Mouse (Mus musculus) hematopoietic stem cell, adult 5-6 weeks (primary cell): ENCODE data around the gene Xlr4a. TPM values are rescaled to one million over a fixed set of nuclear protein-coding genes. Genes with fewer than 3 reads are reported as not detected.
"Not testable (repeated sequence)": the region's sequence is repeated elsewhere in the genome, so short reads cannot be mapped to it uniquely, and the experiment has no call there.

Experiments used
- ATAC-seq, 2 experiments: fragments of 125-278 bp in 1 of 2; replicated peaks in 1 of 2; 2 replicates each; pipeline ENCODE4 v1.8.0; 2016 to 2017; ENCODE audit warnings: inconsistent platforms in 2 of 2, mild to moderate bottlenecking in 2 of 2, moderate number of reproducible peaks in 2 of 2, low read depth in 1 of 2, moderate TSS enrichment in 1 of 2; ENCODE audit not compliant: low FRiP score in 2 of 2, poor library complexity in 2 of 2, severe bottlenecking in 2 of 2, insufficient read depth in 1 of 2, low TSS enrichment in 1 of 2
- total RNA-seq: library from RNA; stranded (forward); fragments of 172-1452, 232-1000 nt; gene quantifications from 2 replicates; pipeline ENCODE4 v1.2.3, GENCODE M21; 2017

Gene Xlr4a
- total RNA-seq = 39.3 and 48.7 TPM in 2 replicates

DNA sequence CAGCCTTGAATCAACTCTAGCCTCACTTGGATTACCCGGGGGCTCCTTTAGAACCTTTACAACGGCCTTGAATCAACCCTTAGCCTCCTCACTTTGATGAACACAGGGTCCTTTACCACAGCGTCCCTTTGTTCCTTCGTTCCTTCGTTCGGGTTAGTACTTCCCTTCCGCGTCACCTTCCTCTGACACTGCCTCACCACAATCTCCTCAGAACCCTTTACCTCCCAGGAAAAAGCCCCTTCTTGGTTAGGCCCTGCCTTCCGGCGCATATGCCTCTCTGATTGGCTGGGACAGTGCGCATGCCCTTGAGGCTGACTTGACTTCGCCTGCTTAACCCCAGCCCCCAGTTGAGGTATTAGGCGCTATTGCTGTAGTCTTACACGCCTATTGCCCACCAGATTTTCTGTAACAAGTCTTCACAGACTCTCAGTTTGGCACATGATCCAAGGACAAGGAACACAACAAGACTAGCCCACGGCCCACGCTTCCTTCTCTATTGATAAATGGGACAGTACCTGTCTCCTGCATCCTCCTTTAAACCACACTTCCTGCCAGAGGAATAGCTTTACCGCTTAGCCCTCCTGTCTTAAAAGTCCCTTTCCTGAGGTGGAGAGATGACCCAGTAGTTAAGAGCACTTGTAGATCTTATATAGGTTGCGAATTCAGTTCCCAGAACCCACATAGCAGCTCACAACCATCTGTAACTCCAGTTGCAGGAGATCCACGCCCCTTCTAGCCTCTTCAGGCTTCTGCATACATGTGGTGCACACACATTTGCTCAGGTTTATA is at the start of gene Xlr4a:
Xlr4a (minus strand) TSS at position 212 of the 789 bp plus-strand sequence.
- ATAC-seq = 0 out of 4 replicates have a peak, but pooled peaks of 1 of the 2 experiments have one; percentile 32

DNA sequence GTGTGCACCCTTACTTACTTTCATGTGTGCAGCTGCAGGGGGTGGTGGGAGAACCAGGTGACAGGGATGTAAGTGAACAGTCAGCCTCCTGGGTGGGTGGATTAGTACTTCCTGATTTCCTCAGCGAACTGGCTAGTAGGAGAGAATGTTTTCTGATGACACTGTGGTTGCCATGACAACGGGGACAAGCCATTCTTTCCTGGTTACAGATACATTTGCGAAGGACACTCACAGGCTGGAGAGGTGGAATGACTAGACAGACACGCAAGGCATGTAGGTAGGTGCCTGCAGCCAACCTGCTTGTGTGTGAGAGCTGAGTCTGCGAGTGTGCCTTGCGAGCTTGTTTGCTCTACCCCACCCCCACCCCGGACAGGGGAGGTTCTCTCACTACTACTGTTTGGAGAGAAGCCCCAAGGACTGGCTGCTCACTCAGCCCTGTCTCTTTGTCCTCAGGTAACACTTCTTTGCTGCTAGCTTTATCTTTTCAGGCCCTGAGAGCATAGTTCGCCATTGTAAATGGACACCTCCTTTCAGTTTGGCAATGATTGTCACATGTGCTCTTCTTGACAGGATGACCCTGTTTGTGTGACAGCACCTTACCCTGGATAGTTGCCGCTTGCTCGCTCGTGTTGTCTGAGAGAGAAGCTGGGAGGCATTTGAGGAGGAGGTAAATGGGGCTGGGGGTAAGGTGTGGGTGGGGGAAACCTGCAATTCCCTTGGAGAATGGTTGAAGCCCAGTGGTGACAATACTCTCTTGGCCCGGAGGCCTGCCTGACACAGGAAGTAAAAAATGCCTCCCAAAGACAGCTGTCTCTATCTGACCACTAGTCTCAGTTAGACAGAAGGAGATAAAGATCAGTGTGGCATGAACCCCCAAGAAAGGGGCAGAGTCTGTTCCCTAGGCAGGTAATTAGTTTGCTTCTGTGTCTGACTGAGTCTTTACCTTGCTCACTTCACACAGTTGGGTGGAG is 40.9 kb upstream of the Xlr4a start:
- ATAC-seq = peak; percentile 86 to 92

DNA sequence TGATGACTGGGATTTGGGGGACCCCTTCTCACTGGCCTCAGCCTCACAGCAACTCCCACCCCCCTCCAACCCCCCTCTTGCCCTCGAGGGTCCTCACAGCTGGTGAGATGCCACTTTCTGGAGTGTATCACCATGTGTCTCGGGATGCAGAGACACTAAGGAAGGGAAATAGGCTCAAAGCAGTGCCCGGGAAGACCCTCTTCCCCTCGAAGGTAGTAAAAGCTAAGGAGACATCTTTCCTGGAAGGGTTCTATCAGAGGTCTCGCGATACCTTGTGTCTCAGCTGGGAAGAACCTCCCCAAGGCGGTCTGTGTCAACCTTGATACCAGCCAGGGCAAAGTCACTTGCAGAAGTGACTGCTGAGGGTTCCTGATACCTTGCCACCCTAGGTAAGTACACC is 34.5 kb upstream of the Xlr4a start, which contains the start of gene Gm14685:
Gm14685 (plus strand) TSS at position 301 of the 400 bp plus-strand sequence.
- not testable (repeated sequence) for ATAC-seq

DNA sequence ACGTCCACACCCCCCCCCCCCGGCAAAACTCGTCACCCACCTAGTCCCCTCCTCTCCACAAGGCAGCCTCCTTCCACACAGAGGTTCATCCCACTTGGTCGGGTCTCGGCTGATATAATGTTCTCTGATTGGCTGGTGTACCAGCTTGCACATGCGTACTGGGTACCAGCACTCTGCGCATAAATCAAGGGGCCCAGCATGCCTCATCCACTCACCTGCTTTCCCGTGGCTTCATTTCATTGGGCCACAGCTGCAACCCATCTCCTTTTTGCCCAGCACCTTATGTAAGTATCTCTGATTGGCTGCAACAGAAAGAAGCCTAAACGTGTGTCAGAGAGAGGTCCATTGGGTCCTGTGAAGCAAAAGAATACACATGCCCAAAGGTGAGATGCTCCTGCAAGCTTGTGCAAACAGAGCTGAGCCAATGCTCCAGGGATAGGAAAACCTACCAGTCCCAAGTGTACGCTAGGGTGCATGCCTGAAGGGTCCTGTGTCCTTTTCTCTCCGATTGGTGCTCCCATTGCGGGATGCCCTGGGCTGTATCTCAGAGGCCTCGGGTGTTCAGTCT is 14.7 kb upstream of the Xlr4a start, which contains the start of gene Xlr3a:
Xlr3a (minus strand) TSS at position 155 of the 568 bp plus-strand sequence.
- ATAC-seq = not testable (repeated sequence)

DNA sequence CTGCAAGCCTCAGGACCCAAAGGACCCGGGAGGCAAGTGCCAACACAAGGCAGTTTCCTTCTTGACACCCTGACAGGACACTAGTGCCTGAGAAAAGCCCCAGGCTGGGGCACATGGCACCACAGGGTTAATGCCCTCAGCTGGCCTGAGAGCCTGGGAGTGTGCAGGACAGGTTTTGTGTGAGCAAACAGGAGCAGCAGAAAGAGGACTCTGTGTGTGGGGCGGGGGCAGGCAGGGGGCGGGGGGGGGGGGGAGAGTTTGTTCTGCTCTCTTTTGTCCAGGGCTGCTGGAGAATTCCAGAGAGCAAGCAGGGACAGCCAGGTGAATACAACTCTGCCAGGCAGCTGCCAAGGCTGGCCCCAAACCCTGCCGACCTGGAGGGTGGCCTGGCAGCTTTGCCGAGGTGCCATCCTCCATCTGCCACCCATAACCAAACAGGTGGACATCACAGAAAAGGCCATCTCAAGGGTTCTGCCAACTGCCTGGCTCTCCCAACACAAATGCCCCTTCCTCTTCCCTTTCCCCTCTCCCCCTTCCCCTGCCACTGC is 15.4 kb downstream of the Xlr4a start:
- ATAC-seq = not testable (repeated sequence)

- no peak for ATAC-seq
Observed at GRCm38 (mm10) chrX:73064415-73064793, 17.9 kb downstream of the Xlr4a start, which contains the start of gene Pnma3. TSS of gene Pnma3 (plus strand) at chrX:73064787.

DNA sequence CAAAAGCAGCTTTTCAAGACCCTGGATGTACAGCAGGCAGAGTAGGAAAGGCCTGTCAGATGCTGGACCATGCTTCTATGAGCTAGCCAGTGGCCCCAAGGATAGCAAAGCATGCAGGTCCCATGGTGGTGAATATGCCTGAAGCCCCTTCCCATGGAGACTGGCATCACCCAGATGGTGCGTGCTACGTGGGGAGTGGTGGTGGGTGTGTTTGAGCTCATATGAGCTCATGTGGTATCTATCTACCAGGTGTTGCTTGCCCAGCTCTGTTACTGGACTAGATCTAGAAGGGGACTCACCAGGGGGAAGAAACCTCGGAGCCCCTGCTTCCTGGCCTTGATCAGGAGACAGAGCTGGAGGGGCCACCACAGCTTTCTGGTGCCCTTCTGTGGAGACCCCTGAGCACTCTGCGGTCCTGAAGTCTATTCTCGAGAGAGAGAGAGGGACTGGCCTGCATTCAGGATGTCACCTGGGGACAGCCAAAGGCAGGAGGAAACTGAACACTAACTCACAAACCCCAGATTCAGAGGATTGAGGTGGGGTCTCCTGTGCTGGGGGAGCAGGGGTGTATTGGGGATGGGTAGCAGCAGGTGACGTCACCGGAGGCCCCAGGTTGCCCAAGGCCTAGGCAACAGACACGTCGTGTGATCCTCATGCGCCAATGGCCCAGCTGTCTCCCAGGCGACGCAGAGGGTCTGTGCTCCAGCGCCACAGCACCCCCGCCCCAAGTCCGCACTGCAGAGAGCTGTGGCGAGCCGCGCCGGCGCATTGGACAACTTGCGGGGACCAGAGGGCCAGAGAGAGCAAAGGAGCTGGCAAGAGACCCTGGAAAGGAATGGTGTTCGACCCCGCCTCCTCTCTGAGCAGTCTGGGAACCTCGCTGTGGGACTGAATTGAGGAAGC is 18.5 kb downstream of the Xlr4a start:
- ATAC-seq = no peak

DNA sequence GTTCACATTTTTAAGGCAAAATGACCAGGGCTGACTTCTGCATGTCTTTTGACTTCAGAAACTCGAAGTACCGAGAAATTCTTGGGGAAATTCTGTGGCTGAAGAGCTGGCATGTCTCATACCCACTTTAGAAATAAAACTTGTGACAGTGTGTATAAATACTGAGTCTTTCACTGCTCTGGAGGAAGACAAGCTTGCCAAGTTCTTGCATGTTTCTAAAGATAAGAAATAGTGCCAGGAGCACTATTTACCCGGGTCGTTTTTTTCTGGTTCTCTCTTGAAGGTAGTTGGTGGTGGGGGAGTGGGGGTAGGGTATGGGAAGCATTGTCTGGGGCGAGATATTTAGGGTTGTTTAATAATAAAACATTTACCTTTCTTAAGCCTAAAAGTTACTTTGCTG is 20.0 kb downstream of the Xlr4a start:
- ATAC-seq = peak; percentile 60 to 78

DNA sequence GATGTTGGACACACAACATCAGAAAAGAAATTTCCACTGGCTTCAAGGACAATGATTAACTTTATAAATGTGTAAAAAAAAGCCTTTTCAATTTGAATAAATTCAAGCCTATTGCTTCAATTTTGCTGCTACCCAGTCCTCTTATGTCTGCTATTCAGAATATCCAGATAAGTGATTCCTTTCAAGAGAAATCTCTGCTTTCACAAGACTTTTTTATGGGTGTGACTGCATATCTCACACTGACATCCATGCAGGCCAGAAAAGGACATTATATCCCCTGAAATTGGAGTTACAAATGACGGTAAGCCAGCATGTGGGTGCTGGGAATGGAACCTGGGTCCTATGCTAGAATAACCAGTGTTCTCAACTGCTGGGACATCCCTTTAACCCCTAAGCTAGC is 20.8 kb downstream of the Xlr4a start:
- no peak for ATAC-seq

DNA sequence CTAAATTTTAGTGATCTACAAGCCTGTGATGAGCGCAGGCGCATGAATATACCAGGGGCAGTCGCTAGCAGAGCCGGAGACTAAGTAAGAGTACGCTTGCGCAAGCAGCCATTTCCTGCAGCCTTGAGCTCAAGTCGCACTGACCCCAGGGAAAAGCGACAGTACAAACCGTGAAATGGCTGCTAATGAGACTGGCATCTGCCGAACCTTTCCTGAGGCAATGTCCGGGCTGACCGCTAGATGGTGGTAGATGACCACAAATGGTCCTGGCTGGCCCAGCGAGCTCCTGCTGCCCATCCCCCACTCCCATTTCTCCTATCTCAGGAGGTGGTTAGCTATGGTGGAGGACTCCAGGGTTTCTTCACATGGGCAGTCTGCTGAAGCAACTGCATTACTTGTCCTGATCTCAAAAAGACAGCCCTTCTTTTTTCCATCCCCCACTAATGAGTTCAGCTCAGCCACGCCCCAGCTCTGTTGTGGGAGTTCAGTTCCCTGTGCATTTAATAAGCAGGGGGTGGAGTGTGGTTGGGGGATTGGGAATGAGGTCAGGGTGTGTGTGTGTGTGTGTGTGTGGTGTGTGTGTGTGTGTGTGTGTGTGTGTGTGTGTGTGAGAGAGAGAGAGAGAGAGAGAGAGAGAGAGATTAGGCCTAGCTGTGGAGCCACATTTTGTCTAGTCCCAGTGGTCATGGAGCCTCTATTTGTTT is 28.3 kb downstream of the Xlr4a start:
- peak; percentile 94 to 99 for ATAC-seq

DNA sequence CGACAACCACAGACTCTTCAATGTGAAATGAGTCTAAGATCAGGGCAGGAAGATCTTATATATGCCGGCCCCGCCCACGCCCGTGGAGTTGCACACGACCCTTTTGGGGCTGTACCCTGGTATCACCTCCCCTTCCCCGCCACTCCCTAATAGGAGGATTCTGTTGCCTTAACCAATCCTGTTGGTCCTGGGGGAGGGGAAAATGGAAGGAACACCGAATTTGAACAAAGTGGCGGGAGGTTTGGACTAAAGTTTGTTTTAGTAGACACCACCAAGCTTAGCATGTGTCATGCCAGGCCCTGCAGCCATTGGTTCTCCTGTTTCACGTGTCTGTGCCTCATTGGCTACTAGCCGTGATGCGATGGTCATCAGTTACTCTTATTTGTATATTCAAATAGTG is 42.6 kb downstream of the Xlr4a start:
- ATAC-seq = no peak

DNA sequence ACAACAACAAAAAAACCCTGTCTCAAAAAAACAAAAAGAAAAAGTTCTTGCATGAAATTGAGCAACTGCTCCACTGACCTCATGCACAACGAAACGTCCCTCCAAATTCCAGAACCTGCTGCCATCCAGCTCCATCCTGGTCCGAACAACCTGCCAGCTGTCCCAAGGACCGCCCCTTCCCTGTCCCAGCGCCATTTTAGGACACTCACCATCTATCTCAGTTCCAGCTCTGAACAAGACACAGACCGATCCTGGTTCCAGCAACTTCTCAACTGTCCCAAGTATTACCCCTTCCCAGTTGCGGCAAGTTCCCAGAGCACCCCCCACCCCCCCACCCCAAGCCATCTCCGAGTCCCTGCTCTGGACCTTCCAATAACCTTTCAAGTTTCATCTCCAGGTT is 43.4 kb downstream of the Xlr4a start:
- no peak for ATAC-seq

- ATAC-seq = no peak
Observed at GRCm38 (mm10) chrX:73037003-73037402, 45.3 kb downstream of the Xlr4a start, which contains the start of gene Pnma5. TSS of gene Pnma5 (minus strand) at chrX:73037103.
